Mouse (Mus musculus) forebrain, embryonic 14.5 days (tissue): ENCODE results near the gene Krt28. TPM values are rescaled to one million over a fixed set of nuclear protein-coding genes. Genes with fewer than 3 reads are reported as not detected.

ENCODE experiments used
- ATAC-seq: fragments of 200-750 bp; cut with Nextera tagmentation; 2 replicates; pipeline ENCODE4 v1.8.0; 2017; ENCODE audit warnings: mild to moderate bottlenecking, moderate library complexity
- DNase-seq: peaks from one replicate; pipeline ENCODE4 v3.0.0-alpha.2; 2015; ENCODE audit warnings: low spot score
- H3K27ac ChIP-seq: fragments of 300-500 bp; sonication (generic); 2 replicates; pipeline ENCODE4 v1.5.1; 2014; ENCODE audit warnings: low read depth, mild to moderate bottlenecking, control low read depth, low read length, moderate library complexity
- H3K27me3 ChIP-seq: fragments of 300-500 bp; sonication (generic); replicated peaks from 2 replicates; pipeline ENCODE4 v1.6.1; 2014; ENCODE audit warnings: low read length, control low read depth, mixed read lengths; ENCODE audit not compliant: control insufficient read depth, insufficient read depth
- H3K36me3 ChIP-seq: fragments of 300-500 bp; sonication (generic); 2 replicates; pipeline ENCODE4 v1.6.1; 2014; ENCODE audit warnings: low read length, control low read depth; ENCODE audit not compliant: control insufficient read depth, insufficient read depth
- H3K4me1 ChIP-seq: fragments of 300-500 bp; sonication (generic); 2 replicates; pipeline ENCODE4 v1.6.1; 2014; ENCODE audit warnings: antibody characterized with exemption, low read length, control low read depth; ENCODE audit not compliant: control insufficient read depth, insufficient read depth
- H3K4me2 ChIP-seq: fragments of 300-500 bp; sonication (generic); 2 replicates; pipeline ENCODE4 v1.6.1; 2014; ENCODE audit warnings: mild to moderate bottlenecking, control low read depth, low read length
- H3K4me3 ChIP-seq: fragments of 300-500 bp; sonication (generic); 2 replicates; pipeline ENCODE4 v1.5.1; 2014; ENCODE audit warnings: low read depth, low read length, control low read depth
- H3K9ac ChIP-seq: fragments of 300-500 bp; sonication (generic); 2 replicates; pipeline ENCODE4 v1.6.1; 2014; ENCODE audit warnings: mild to moderate bottlenecking, low read length, control low read depth, moderate library complexity
- H3K9me3 ChIP-seq: fragments of 300-500 bp; sonication (generic); replicated peaks from 2 replicates; pipeline ENCODE4 v1.6.1; 2016; ENCODE audit warnings: low read length, control low read depth, mixed read lengths; ENCODE audit not compliant: control insufficient read depth
- WGBS: fragments of 180-500 bp; shearing (Covaris S2); extraction: QIAGEN DNeasy Blood & Tissue Kit; methylation state at CpG from one replicate; pipeline ENCODE4 v1.1.7; 2014; 5-methylcytosine and 5-hydroxymethylcytosine counted together
- polyA plus RNA-seq: library from polyadenylated mRNA; unstranded; fragments of >200 nt; fragmentation: Nextera tagmentation; extraction: Ambion mirVana; gene quantifications from 2 replicates; pipeline ENCODE4 v1.2.1, GENCODE M21; 2014

Krt28 gene
- polyA plus RNA-seq, 1 experiment from 2014 or later: 0.34 TPM

DNA sequence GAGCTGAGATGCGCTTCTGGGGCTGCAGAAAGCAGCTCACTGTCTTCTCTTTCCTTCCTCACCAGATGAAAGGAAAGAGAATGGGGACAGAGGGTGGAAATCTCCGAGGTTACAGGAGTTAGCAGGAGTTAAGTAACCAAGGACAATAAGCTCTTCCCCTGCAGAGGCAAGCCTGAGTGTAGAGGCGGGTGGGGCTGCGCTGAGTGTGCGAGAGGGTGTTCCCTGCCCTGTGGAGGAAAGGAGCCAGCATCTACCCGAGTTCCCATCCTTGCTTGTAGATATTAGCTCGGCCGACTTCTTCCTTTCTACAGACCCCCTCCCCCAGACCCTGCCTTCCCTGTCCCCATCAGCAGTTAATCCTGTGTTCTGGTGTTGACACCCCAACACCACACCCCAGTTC, 24.1 kb upstream of the Krt28 start:
- H3K4me2 ChIP-seq: no peak overlapping the region
- ATAC-seq: no peak
- no peak overlapping the region for H3K27ac ChIP-seq
- no peaks in the 10 kb centered on the region for H3K4me1 ChIP-seq
- H3K27me3 ChIP-seq: no peaks in the 10 kb centered on the region
- H3K9ac ChIP-seq: no peak overlapping the region
- H3K36me3 ChIP-seq: no peaks in the 10 kb centered on the region
- no peak for DNase-seq
- no peaks in the 10 kb centered on the region for H3K9me3 ChIP-seq
- H3K4me3 ChIP-seq: no peak overlapping the region
- WGBS: 56% methylated on average over 8 of the region's 8 CpGs

DNA sequence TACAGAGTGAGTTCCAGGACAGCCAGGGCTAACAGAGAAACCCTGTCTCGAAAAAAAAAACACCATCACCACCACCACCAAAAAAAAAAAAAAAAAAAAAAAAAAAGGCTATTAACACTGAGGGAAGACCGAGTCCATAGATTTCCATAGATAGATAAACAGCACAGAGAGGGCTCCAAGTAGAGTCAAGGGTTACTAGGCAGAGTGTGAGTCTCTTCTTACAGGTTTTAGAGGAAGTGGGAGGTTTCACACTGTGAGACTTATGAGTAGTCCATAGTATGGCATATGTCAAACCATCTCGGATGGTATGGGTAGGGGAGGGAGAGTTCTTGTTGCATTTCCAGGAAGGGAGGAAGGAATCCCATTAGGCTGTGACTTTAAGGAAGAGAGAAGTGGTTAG, 23.4 kb upstream of the Krt28 start:
- WGBS: 85% methylated on average over 3 of the region's 3 CpGs

DNA sequence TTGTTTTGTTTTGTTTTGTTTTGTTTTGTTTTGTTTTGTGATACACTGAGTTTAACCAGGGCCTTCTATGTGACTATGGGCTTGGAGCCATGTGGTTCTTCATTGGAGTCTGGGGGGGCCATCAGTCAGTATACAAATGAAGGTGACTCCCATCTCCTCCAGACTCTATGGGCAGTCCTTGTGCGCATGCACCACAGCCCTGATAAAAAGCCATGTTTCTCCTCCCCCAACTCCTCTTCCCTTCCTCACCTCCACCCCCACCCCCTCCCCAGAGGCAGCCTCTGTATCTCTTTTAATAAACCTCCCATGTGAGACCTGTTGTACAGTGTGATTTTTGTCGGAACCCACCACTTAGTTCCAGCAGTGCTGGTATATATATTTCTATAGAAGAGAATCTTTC, 22.0 kb upstream of the Krt28 start:
- H3K4me3 ChIP-seq: no peak overlapping the region
- no peaks in the 10 kb centered on the region for H3K9me3 ChIP-seq
- no peak for DNase-seq
- no peak overlapping the region for H3K27ac ChIP-seq
- H3K9ac ChIP-seq: no peak overlapping the region
- WGBS: 34% methylated on average over 2 of the region's 2 CpGs
- H3K4me2 ChIP-seq: no peak overlapping the region
- ATAC-seq: no peak
- no peaks in the 10 kb centered on the region for H3K4me1 ChIP-seq
- H3K27me3 ChIP-seq: no peaks in the 10 kb centered on the region
- H3K36me3 ChIP-seq: no peaks in the 10 kb centered on the region

More for the DNA sequence above, 23.4 kb upstream of the Krt28 start:
- H3K27ac ChIP-seq: no peak overlapping the region
- no peak for ATAC-seq
- DNase-seq: no peak
- H3K27me3 ChIP-seq: no peaks in the 10 kb centered on the region
- H3K4me3 ChIP-seq: no peak overlapping the region
- no peaks in the 10 kb centered on the region for H3K4me1 ChIP-seq
- no peaks in the 10 kb centered on the region for H3K9me3 ChIP-seq
- H3K9ac ChIP-seq: no peak overlapping the region
- H3K4me2 ChIP-seq: no peak overlapping the region
- H3K36me3 ChIP-seq: no peaks in the 10 kb centered on the region

DNA sequence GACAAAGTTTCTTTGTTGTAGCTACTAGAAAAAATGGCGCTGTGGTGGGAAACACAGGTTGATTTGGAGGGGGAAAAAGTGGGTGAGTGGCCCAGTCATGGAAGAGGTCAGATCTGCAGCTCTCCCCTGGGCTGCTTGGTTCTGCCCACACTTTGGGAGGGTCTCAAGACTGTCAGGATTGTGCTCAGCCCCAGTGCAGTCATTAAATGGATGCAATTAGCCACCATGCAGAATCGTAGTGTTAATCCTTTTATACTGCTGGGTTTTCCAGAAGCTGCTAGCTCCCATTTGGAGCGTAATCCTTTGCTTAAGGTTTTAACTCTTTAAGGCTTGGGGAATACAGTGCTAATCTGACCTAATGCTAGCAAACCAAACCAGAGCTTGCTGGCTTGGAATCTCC, 21.3 kb upstream of the Krt28 start:
- peak; percentile 16 for DNase-seq
- Histone ChIP-seq H3K4me3 (no peak overlapping the region), H3K27ac (no peak overlapping the region), H3K4me2 (no peak overlapping the region), H3K36me3 (no peaks in the 10 kb centered on the region), H3K27me3 (no peaks in the 10 kb centered on the region), H3K4me1 (no peaks in the 10 kb centered on the region), H3K9ac (no peak overlapping the region), H3K9me3 (no peaks in the 10 kb centered on the region)
- ATAC-seq: no peak
- WGBS: 4% methylated on average over 3 of the region's 3 CpGs

DNA sequence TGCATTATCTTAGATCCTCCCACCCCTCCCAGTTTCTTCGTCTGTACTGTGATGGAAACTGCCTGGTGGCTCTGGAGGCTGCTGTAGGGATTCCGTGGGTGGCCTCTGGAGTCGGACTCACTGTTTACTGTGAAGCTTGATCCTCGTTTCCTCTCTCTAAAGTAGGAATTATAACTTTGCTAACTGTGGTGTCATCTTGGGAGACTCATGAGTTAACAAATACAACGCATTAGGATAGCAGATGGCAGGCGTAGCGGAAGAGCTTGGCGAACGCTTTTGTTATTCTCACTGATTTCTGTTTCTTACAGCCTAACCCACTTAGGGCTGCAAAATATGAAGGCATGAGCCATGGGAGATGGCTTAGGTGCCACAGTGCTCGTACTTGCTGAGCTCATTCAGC, 17.8 kb upstream of the Krt28 start:
- Histone ChIP-seq H3K27me3 (no peaks in the 10 kb centered on the region), H3K36me3 (no peaks in the 10 kb centered on the region), H3K4me2 (no peak overlapping the region), H3K27ac (no peak overlapping the region), H3K4me3 (no peak overlapping the region), H3K9me3 (no peaks in the 10 kb centered on the region), H3K4me1 (no peaks in the 10 kb centered on the region), H3K9ac (no peak overlapping the region)
- 86% methylated on average over 10 of the region's 10 CpGs for WGBS
- DNase-seq (peak; percentile 13), ATAC-seq (no peak)

DNA sequence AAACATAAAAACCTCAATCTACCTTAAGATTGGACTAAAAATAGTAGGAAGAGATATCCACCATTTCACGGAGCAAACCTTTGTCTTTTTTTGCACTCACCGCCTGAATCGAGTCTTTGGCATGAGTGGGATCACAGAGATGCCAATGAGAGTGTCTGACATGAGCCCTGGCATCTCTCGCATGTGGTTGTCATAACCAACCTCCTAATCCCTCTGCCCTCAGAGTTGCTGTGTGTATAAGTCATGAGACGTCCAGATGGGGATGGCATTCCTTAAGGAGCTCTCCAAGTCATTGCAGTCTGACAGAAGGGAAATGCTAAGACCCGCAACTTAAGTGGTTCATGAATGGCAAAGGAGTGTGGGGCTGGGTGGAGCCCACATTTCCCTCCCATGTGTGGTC, 16.7 kb upstream of the Krt28 start:
- WGBS: 82% methylated on average over 6 of the region's 6 CpGs
- Histone ChIP-seq H3K9ac (no peak overlapping the region), H3K36me3 (no peaks in the 10 kb centered on the region), H3K9me3 (no peaks in the 10 kb centered on the region), H3K27ac (no peak overlapping the region), H3K4me3 (no peak overlapping the region), H3K27me3 (no peaks in the 10 kb centered on the region), H3K4me1 (peaks cover 5% of the 10 kb centered on the region; the same call in 1 of the 2 replicates), H3K4me2 (no peak overlapping the region)
- ATAC-seq: no peak
- no peak for DNase-seq

DNA sequence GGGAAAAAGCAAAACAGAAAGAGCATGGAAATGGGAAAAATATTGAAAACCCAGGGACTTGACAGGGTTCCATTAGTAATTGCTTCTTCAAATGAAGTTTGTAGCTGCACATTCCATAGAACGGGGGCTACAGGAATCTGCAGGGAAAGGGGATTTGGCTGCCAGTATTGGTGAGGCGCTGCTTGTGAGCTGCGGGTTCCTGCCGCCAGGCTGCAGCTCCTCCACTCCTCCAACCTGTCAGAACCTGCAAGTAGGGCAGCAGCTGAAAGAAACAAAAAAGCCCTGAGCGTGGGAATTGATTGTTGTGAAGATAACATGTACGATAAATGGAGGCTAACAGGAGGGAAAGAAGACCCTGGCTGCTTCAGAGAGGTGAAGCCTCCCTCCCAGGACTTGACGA, 16.2 kb upstream of the Krt28 start:
- Histone ChIP-seq H3K9me3 (no peaks in the 10 kb centered on the region), H3K27me3 (no peaks in the 10 kb centered on the region), H3K36me3 (no peaks in the 10 kb centered on the region), H3K4me2 (no peak overlapping the region), H3K27ac (no peak overlapping the region), H3K4me3 (no peak overlapping the region), H3K9ac (no peak overlapping the region), H3K4me1 (peaks cover 5% of the 10 kb centered on the region; the same call in 1 of the 2 replicates)
- WGBS: 81% methylated on average over 7 of the region's 7 CpGs
- no peak for DNase-seq
- no peak for ATAC-seq

DNA sequence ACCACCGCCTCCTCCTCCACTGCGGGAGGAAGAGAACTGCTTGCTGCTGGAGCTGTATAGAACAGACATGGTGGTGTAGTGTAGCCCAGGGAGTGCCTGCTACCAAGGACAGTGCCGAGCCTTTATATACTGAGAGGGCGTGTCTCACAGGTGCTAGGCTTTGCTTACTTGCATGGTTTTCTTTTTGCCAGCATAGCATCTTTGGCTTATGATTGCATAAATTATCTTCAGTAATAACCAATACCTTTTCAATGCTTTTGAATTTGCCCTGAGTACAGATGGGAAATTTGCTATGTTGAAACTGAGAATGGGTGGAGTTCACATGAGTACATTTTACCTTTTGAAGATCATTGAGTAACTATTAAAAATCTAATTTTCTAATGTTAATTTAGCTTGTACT, 14.6 kb upstream of the Krt28 start, which contains the start of gene Krt10:
Gene Krt10 (minus strand): TSS at position 101 of the 400 bp plus-strand sequence.
- no peaks in the 10 kb centered on the region for H3K36me3 ChIP-seq
- H3K9me3 ChIP-seq: no peaks in the 10 kb centered on the region
- no peak within 1 kb of the TSS for H3K27ac ChIP-seq
- DNase-seq (no peak), ATAC-seq (no peak)
- no peak within 1 kb of the TSS for H3K4me3 ChIP-seq
- H3K4me1 ChIP-seq: peaks cover 5% of the 10 kb centered on the region; the same call in 1 of the 2 replicates
- no peaks in the 10 kb centered on the region for H3K27me3 ChIP-seq
- WGBS: 91% methylated on average over 4 of the region's 4 CpGs
- no peak within 1 kb of the TSS for H3K4me2 ChIP-seq
- H3K9ac ChIP-seq: no peak within 1 kb of the TSS

DNA sequence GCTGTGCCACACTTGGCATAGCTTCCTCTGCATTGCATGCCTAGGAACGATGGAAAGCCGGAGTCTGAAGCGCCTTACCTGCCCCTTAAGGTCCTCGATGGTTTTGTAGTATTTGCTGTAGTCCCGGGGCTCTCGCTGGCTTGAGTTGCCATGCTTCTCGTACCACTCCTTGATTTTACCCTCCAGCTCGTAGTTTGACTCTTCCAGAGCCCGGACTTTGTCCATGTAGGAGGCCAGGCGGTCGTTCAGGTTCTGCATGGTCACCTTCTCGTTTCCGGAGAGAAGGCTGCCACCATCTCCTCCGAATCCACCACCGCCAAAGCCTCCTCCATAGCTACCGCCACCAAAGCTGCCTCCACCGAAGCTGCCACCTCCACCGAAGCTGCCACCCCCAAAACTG, 14.0 kb upstream of the Krt28 start:
- DNase-seq (no peak), ATAC-seq (no peak)
- H3K27me3 ChIP-seq: no peaks in the 10 kb centered on the region
- no peak overlapping the region for H3K9ac ChIP-seq
- H3K27ac ChIP-seq: no peak overlapping the region
- peaks cover 5% of the 10 kb centered on the region; the same call in 1 of the 2 replicates for H3K4me1 ChIP-seq
- no peak overlapping the region for H3K4me3 ChIP-seq
- H3K9me3 ChIP-seq: no peaks in the 10 kb centered on the region
- WGBS: 95% methylated on average over 18 of the region's 18 CpGs
- H3K36me3 ChIP-seq: no peaks in the 10 kb centered on the region
- H3K4me2 ChIP-seq: no peak overlapping the region
